Mouse (Mus musculus) megakaryocyte-erythroid progenitor cell, adult 5-6 weeks (primary cell): ENCODE results near the gene Ppp1r12c. TPM values are rescaled to one million over a fixed set of nuclear protein-coding genes. Genes with fewer than 3 reads are reported as not detected.
A peak's percentile ranks its signal among the peaks of the same experiment; 100 is the strongest.

Experiments
- ATAC-seq: replicated peaks from 2 replicates; pipeline ENCODE4 v1.8.0; 2016; ENCODE audit warnings: mild to moderate bottlenecking, inconsistent platforms; ENCODE audit not compliant: severe bottlenecking, poor library complexity, low FRiP score, low TSS enrichment
- total RNA-seq, 2 experiments: library from RNA; stranded (forward) in 1 of 2; stranded (reverse) in 1 of 2; fragments of 200-1000, 215-1000 nt in 1 of 2; fragments of >200 nt in 1 of 2; fragmentation: Nextera tagmentation in 1 of 2; gene quantifications; 2 replicates each; pipeline ENCODE4 v1.2.3; 2014 to 2017

Ppp1r12c gene
- total RNA-seq, 2 experiments from 2014 or later = 96.2 to 125 TPM

DNA sequence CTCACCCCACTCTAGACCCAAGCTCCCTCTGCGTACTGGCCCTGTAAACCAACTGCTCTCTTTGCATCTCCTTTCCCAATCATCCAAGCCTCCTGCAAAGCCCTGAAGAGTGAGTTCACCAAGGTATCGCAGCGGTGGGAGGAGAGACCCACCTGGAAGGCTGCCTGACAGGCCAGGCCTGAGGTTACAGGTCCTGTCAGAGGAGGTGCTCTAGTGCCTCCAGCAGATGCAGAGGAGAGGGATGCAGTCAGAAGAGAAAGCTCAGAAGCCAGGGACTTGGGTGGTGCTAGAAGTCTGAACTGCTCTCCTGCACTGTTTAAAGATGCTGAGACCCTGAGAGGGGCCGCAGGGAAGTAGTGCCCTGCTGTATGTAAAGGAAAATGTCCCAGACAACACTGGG, 2.4 kb downstream of the Ppp1r12c start:
- ATAC-seq = no peak

DNA sequence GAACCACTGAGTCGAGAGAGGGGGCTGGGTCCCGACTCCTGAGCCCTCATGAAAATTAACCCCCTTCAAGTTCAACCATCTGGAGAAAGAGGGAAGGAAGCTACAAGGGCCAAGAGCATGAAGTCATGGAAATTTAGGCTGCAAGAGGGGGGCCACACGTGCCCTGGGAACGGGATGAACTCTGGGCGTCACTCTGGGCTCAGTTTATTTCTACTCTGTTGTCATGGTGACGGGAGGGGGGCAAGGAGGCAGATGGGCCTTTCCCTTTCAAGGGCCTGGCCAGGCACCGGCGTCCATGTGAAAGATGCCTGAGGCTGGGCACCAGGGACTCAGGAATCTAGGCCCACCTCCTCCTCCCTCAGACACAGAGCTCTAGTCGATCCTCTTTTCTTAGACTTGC, 3.2 kb downstream of the Ppp1r12c start:
- ATAC-seq = no peak

DNA sequence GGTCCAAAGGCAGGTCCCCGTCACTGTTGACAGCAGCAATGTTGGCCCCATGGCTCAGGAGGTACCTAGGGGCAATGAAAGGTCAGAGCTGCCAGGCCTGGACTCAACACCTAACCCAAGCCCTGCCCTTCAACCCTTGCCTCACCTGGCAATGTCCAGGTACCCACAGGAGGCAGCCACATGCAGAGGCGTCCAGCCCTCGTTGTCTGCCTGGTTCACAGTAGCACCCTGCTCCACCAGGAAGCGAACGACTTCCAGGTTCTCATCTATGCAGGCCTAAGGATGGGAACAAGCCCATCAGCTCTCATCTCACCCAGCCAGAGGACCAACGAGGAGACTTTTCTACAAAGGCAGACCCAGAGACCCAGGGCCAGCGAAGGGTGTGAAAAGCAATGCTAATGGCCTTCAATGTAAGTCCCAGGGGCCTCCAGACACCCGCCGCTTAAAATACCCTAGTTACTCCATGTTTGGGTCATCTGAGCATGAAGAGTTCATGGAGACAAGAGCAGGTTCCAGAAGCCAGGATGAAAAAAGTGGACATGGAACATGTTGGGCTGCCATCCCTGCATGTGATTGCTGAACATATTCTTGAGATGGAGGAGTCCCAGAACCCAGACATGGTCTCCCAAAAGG, 4.1 kb downstream of the Ppp1r12c start:
- no peak for ATAC-seq

DNA sequence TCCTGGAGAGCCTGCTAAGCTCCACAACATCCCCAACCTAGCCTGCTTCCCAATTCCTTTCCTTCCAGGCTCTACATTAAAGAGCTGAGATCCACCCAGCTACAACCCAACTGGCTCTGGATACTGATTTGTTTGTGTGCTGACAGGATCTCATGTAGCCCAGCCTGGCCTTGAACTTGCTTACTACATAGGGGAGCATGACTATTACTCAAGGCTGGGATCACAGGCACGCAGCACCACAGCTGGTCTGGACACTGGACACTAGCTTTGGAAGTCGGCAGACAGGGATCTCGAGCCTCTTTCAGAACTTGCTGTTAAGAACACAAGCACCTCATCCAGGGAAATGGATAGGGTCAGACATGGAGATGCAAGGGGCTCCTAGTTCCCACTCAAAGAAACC, 5.0 kb downstream of the Ppp1r12c start:
- no peak for ATAC-seq

DNA sequence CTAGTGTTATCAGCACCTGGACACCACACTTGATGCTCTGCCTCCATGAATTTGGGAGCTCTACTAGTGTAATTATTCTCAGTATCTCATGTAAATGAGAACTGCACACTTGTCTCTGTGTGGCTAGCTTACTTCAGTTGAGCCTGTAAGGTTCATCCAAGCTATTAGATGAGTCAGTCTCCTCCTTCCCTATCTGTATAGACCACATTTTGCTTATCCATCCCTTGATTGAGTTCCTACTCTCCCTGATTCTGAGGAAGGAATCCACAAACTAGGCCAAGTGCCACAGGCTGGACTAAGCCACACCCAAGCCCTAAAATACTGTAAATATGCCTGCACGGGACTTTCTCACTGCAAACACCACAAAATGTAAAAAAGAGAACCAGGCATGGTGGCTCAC, 7.5 kb downstream of the Ppp1r12c start:
- peak; percentile 71 for ATAC-seq

DNA sequence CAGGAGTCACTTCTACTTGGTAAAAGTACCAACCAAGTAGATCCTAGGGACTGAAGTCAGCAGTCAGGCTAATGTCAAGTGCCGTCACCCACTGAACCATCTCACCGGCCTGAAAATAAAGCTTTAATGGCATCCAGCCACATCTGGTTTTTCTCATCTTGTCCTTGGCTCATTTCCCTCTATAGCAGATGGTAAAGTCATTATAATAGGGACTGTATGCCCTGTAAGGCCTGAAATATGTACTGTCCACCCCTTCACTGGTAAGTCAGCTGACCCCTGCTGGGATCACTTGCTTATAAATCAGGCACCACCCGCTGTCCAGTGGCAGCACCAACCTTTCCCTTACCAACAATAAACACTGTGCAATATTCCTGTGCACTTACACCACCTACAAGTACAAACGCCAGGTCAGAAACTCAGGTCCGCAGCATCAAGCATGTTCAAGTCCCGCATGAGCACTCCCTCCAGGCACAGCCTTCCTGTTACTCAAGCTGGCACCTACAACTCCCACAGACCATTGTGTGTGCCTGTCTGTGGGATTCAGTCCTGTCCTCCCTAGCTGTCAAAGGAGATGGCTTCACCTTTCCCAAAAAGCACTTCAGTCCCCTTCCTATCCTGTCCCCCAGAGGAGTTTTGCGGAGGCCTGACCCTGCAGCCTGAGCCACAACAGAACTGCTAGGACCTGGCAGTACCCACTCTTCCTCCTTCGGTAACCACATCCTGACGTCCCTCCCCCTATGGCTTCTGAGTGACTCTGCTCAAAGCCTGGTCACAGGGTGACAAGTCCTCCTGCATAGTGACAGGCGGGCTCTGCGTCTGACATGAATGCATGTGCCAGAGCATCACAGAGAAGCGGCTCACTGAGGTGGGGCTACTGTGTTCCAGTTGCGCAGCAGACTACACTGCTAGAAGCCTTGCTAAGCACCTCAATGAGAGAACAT, 8.9 kb downstream of the Ppp1r12c start:
- ATAC-seq = peak; percentile 42; the same call in 1 of the 2 replicates

DNA sequence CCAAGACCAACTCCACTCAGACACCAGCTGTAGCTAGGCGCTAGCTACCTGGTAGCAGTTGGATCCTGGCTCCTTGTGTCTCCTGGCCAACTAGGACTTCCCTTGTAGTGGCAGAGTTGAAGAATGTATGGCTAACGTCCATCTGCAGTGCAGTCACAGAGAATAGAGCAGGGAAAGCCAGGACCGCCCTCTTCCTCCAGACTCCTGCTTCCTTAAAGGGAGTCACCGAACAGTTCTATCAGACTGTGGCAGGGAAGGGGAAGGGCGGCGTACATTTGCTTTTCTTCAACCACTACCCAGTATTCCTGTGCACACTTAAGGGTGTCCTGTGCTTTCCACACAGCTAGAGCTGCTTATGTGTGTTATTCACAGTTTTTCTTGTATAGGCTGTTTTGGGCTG, 10.2 kb downstream of the Ppp1r12c start:
- ATAC-seq = 0 out of 2 replicates have a peak, but pooled peaks have one; percentile 12

DNA sequence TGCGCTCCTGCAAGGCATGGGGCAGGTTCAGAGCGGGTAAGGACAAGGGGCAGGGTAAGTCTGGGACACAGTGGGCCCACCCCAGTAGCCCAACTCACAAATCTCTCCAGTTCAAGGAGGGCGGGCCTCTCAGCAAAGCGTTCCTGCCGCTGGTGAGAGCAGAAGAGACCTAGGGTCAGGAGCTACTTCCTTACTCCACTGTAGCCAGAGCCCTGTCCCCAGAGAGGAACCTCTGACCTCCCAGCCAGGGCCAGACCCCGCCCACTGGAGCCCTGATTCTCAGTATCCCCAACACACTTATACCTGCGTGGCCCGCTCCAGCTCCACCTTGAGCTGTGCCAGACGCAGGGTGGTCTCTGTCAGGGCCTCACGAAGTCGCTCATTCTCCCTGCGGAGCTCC, 19.2 kb downstream of the Ppp1r12c start:
- ATAC-seq = no peak

DNA sequence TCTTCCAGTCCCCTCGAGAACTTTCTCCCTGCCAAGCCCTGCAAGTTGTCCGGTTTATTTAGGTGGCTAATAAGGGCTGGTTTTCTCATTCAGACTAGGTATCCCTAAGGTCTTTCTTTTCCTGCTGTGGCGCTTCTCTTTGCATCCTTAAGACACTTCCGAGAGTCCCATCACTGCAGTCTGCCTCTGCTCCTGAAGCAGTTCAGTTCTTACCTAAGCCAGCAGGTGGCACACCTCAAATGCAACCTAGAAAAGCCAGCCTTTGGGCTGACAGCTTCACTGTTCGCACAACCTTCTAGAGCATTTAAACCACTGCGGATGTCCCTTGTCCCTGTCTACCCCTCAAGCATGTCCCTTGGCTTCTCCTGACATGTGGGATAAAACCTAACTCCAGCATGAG, 21.8 kb downstream of the Ppp1r12c start:
- ATAC-seq = peak; percentile 70

DNA sequence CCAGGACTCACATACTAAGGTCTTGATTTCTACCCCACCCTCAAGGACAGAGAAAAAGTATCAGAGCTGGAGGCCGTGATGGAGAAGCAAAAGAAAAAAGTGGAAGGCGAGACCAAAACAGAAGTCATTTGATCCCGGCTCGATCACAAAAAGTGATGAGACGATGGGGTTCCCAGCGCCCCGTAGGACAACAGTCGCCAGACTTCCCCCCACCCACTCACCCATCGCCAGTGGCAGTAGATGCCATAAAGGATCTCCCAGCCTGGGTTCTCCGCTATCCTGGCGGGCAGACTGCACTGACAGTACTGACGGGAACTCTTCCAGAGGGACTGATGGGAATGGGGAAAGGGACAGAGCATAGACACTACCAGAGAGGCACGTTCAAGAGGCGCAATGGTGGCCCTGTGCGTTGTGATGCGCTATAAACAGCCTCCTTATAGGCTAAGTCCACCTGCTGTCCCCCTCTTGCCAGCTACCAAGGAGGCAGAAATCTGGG, 22.6 kb downstream of the Ppp1r12c start:
- no peak for ATAC-seq

DNA sequence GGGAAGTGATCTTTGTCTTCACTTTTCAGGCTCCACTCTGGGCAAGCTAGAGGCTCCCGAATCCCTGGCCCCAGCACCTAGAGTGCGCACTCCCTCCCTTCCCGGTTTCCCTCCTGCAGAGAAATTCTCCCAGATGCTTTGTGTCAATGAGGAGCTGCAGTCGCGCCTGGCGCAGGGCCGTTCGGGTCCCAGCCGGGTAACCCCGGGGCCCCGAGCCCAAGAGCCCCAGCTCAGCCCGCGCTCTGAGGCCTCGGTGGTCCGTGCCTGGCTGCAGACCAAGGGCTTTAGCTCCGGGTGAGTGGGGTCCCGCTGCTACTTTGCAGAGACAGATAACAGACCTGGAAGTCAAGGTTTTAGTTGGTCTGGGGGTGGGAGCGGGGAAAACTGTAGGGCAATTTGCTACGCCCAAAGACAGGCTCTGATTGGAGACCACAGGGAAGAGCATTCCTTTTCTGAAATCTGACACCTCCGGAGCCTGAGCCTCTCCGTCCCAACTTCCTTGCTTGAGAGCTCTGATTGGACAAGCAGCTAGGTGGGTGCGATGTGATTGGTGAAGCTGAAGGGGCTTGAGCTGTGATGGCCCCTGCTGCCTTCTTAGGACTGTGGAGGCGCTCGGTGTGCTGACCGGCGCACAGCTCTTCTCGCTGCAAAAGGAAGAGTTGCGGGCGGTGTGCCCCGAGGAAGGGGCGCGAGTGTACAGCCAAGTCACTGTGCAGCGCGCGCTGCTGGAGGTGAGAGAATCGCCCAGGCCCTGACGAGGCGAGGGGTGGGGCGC, 23.3 kb downstream of the Ppp1r12c start:
- ATAC-seq = peak; percentile 43; the same call in 1 of the 2 replicates

DNA sequence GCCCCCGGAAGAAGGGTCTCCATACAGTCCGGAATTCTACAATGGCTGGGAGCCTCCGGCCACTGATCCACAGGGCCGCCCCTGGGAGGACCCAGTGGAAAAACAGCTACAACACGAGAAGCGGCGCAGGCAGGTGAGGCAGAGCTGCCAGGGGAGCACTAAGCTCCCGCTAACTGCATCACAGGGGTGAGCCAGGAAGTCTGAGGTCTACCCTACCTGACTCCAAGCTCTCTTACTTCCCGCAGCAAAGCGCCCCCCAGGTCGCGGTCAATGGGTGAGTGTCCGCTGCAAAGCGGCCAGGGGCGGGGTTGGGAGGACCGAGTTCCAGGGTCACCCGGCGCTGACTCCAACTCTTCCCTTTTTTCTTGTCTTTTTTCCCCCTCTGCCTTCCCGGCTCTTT, 27.5 kb downstream of the Ppp1r12c start:
- ATAC-seq = no peak

DNA sequence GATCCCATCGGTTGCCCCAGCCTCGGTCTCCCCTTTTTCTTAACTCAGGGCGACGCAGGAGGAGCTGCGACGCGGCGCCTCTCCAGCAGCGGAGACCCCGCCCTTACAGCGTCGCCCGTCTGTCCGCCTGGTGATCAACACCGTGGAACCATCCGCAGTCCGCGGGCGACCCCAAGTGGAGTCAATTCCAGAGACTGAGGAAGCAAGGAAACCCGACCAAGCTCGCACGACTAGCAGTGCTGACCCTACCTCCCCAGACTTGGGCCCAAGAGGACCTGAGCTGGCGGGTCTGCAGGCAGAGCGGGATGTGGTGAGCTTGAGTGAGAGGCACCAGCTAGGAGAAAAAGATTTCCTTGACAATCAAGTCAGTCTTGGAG, 30.3 kb downstream of the Ppp1r12c start:
- peak; percentile 51 for ATAC-seq

DNA sequence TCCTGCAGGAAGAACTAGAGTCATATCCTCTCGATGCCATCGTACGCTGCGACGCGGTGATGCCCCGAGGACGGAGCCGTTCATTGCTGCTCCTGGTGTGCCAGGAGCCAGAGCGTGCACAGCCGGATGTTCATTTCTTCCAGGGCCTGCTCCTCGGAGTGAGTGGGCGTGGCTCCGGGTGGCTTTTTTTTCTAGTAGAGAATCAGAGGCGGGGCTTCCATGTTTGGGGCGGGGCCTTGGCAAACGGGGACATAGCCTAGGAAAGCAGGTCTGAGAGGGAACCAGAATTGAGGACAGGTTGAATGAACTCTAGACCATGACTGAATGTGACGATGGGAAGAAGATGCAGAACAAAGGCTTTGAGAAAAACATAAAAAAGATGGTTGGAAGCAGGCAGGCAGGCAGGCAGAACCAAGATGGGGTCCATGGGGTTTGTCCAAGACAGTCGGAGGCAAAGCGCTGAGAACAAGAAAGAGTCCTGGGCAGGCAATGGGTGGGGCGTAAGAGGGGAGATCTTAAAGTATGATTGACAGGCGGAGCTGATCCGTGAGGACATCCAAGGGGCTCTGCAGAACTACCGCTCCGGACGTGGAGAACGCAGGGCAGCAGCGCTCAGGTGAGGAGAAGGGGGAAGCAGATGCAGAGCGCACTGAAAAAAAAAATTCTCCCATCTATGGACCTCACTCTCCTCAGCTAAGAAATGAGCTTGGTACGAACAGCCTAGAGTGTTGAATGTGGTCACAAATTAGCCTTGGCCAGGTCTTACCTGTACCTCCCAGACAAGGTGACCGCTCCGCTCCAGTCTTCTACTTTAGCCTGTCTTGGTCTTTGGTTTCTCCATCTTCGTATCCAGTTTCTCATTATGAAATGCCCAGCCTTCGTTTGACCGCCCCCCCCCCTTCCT, 31.0 kb downstream of the Ppp1r12c start:
- no peak; the same call in 1 of the 2 replicates for ATAC-seq

DNA sequence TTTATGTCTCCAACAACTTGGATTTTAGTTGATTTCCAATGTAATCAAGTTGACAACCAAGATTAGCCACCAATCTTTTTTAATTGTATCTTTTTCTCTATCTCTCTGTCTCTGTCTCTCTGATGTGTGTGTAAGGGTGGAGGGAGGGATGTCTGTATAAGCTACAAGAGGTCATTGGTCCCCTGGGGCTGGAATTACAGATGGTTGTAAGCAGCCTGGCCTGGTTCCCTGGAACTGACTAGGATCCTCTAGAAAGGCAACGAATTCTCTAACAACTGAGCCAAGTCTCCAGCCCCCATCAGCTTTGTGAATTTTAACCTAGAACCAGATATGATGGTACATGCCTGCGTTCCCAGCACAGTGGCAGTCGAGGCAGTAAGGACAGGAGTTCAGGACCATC, 33.7 kb downstream of the Ppp1r12c start:
- no peak for ATAC-seq

DNA sequence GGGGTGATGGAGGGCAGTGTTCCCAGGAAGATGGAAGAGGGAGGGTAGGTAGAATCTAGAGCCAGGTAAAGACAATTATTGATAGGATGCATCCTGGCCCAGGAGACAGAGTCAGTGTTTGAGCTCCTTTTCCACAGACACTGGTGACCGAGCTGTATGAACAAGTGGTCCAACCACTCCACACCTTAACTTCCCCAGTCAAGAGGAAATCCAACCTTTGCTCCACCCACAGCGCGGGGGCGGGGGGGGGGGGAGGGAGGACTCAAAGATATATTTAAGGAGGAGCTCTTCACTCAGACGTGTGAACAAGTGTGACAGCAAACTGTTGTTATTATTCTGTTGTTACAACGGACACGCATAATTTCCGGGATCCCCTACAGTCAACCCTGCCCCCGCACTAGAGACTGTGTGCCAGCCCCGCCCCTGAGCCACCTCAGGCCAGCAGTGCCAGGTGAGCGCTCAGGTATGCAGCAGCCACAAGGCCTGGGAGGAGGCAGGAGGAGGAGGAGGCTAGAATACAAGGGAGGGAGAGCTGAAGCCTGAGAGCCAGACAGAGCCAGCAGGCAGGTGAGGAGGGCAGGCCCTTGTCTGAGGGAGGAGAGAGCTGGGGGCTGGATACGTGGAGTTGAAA, 37.2 kb downstream of the Ppp1r12c start:
- ATAC-seq = no peak

DNA sequence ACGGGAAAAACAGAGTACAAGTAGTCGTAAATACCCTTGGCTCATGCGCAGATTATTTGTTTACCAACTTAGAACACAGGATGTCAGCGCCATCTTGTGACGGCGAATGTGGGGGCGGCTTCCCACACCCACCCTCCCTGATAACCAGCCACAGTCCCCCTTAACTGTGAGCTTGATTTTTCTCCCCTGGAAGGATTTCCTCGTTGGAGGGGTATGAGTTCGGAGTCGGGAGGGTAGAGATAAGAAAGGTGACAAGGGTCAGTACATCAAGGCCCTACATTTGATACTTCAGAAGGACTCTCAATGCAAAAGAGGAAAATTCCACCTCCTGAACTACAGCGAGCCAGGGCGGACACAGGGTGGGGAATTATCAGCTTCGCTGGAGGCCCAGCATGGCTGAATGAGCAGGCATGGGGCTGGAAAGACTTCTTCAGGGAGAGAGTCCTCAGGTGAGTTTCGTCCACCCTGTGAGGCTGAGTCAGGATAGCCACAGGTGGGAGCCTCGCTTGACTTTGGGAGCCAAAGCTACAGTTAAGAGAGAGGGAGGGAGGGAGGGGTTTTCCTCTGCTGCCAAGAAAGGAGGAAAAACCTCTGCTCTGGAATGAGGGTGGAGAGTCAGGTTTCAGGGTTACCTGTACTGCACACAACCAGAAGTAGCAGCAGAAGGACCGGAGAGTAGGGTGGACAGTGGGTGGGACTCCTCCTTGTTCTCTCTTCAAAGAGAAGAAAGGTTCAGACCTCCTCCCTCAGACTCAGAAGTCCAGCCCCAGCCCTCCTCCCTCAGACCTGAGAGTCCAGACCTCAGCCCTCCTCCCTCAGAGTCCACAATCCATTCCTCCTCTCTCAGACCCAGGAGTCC, 40.7 kb downstream of the Ppp1r12c start, which contains the start of gene Eps8l1:
Eps8l1 (plus strand) TSS at position 99 of the 859 bp plus-strand sequence.
- ATAC-seq = peak; percentile 66
